Mouse (Mus musculus) MEL (cell line): ENCODE data around the gene Skap2. TPM values are rescaled to one million over a fixed set of nuclear protein-coding genes. Genes with fewer than 3 reads are reported as not detected.

Source experiments
- DNase-seq: peaks from one replicate; pipeline ENCODE4 v3.0.0; 2011; ENCODE audit warnings: low read depth, low spot score
- H3K27ac ChIP-seq: 2 replicates; pipeline ENCODE4 v1.5.1; 2012; ENCODE audit warnings: low read depth, mild to moderate bottlenecking, control low read depth, low read length, moderate library complexity; ENCODE audit not compliant: control insufficient read depth
- H3K27me3 ChIP-seq, 2 experiments: fragments of 150-350 bp in 1 of 2; sonication (generic) in 1 of 2; 2 replicates each; pipeline ENCODE4 v1.6.1; 2012; ENCODE audit warnings: low read length in 2 of 2, mild to moderate bottlenecking in 2 of 2, improper control_type of control experiment in 1 of 2, moderate library complexity in 1 of 2; ENCODE audit not compliant: insufficient read depth in 2 of 2, control insufficient read depth in 1 of 2
- H3K36me3 ChIP-seq, 2 experiments: 2 replicates each; pipeline ENCODE4 v1.6.1; 2012 to 2014; ENCODE audit warnings: low read length in 2 of 2, improper control_type of control experiment in 1 of 2, inconsistent platforms in 1 of 2, mild to moderate bottlenecking in 1 of 2; ENCODE audit not compliant: insufficient read depth in 2 of 2, control insufficient read depth in 1 of 2
- H3K4me1 ChIP-seq, 2 experiments: fragments of 150-350 bp in 1 of 2; sonication (generic) in 1 of 2; 2 replicates each; pipeline ENCODE4 v1.6.1; 2012; ENCODE audit warnings: low read length in 2 of 2, improper control_type of control experiment in 1 of 2, mild to moderate bottlenecking in 1 of 2; ENCODE audit not compliant: insufficient read depth in 2 of 2, control insufficient read depth in 1 of 2
- H3K4me3 ChIP-seq, 2 experiments: fragments of 150-350 bp in 1 of 2; sonication (generic) in 1 of 2; 2 replicates each; pipeline ENCODE4 v1.5.1; 2012; ENCODE audit warnings: low read depth in 2 of 2, low read length in 2 of 2, mild to moderate bottlenecking in 2 of 2, moderate library complexity in 2 of 2, control low read depth in 1 of 2, improper control_type of control experiment in 1 of 2; ENCODE audit not compliant: control insufficient read depth in 1 of 2, insufficient read depth in 1 of 2
- H3K79me2 ChIP-seq: 2 replicates; pipeline ENCODE4 v1.6.1; 2012; ENCODE audit warnings: mild to moderate bottlenecking, low read length, moderate library complexity; ENCODE audit not compliant: control insufficient read depth, poor library complexity, insufficient read depth
- H3K9ac ChIP-seq: 2 replicates; pipeline ENCODE4 v1.6.1; 2012; ENCODE audit warnings: low read depth, mild to moderate bottlenecking, control low read depth, low read length, moderate library complexity; ENCODE audit not compliant: control insufficient read depth, poor library complexity, severe bottlenecking
- H3K9me3 ChIP-seq: fragments of 150-350 bp; sonication (generic); replicated peaks from 2 replicates; pipeline ENCODE4 v1.6.1; 2012; ENCODE audit warnings: mild to moderate bottlenecking, low read length, improper control_type of control experiment, moderate library complexity; ENCODE audit not compliant: insufficient read depth
- CHD2 ChIP-seq: IDR thresholded peaks from 2 replicates; pipeline ENCODE4 v1.6.1; 2011; ENCODE audit warnings: low read length, improper control_type of control experiment
- ELF1 ChIP-seq: IDR thresholded peaks from 2 replicates; pipeline ENCODE4 v1.6.1; 2014; ENCODE audit warnings: low read depth, mild to moderate bottlenecking, inconsistent platforms, low read length, improper control_type of control experiment, moderate library complexity
- GABPA ChIP-seq: IDR thresholded peaks from 2 replicates; pipeline ENCODE4 v1.6.1; 2012; ENCODE audit warnings: low read depth, mild to moderate bottlenecking, inconsistent platforms, low read length, improper control_type of control experiment, moderate library complexity
- GATA1 ChIP-seq: IDR thresholded peaks from 2 replicates; pipeline ENCODE4 v1.6.1; 2011; ENCODE audit warnings: low read depth, low read length, improper control_type of control experiment
- HCFC1 ChIP-seq: IDR thresholded peaks from 2 replicates; pipeline ENCODE4 v1.6.1; 2012; ENCODE audit warnings: low read depth, mild to moderate bottlenecking, inconsistent platforms, low read length, improper control_type of control experiment, moderate library complexity
- KAT2A ChIP-seq: conservative IDR thresholded peaks from 2 replicates; pipeline ENCODE4 v1.6.1; 2012; ENCODE audit warnings: low read depth, low read length, improper control_type of control experiment, inconsistent platforms
- MAFK ChIP-seq: IDR thresholded peaks from 2 replicates; pipeline ENCODE4 v1.6.1; 2011; ENCODE audit warnings: low read depth, mild to moderate bottlenecking, low read length, improper control_type of control experiment, borderline replicate concordance
- MAX ChIP-seq: IDR thresholded peaks from 2 replicates; pipeline ENCODE4 v1.6.1; 2011; ENCODE audit warnings: low read length, improper control_type of control experiment
- MXI1 ChIP-seq: IDR thresholded peaks from 2 replicates; pipeline ENCODE4 v1.6.1; 2011; ENCODE audit warnings: mild to moderate bottlenecking, low read depth, low read length, improper control_type of control experiment
- MYB ChIP-seq: IDR thresholded peaks from 2 replicates; pipeline ENCODE4 v1.6.1; 2011; ENCODE audit warnings: mild to moderate bottlenecking, low read depth, low read length, improper control_type of control experiment
- MYC ChIP-seq: IDR thresholded peaks from 2 replicates; pipeline ENCODE4 v1.6.1; 2011; ENCODE audit warnings: low read depth, mild to moderate bottlenecking, low read length, improper control_type of control experiment, moderate library complexity
- POLR2AphosphoS5 ChIP-seq: IDR thresholded peaks from 2 replicates; pipeline ENCODE4 v1.6.1; 2012; ENCODE audit warnings: low read depth, borderline replicate concordance, mild to moderate bottlenecking, inconsistent platforms, low read length, moderate library complexity, mixed read lengths
- TAL1 ChIP-seq: IDR thresholded peaks from 2 replicates; pipeline ENCODE4 v1.6.1; 2012; ENCODE audit warnings: mild to moderate bottlenecking, inconsistent platforms, low read length, moderate library complexity, mixed read lengths
- TBP ChIP-seq: IDR thresholded peaks from 2 replicates; pipeline ENCODE4 v1.8.0; 2011; ENCODE audit warnings: low read depth, low read length, improper control_type of control experiment
- UBTF ChIP-seq: IDR thresholded peaks from 2 replicates; pipeline ENCODE4 v1.6.1; 2012; ENCODE audit warnings: low read depth, mild to moderate bottlenecking, inconsistent platforms, low read length, improper control_type of control experiment, moderate library complexity, borderline replicate concordance; ENCODE audit not compliant: insufficient read depth
- USF1 ChIP-seq: IDR thresholded peaks from 2 replicates; pipeline ENCODE4 v1.6.1; 2014; ENCODE audit warnings: low read depth, mild to moderate bottlenecking, inconsistent platforms, low read length, improper control_type of control experiment, moderate library complexity
- ZKSCAN1 ChIP-seq: IDR thresholded peaks from 2 replicates; pipeline ENCODE4 v1.6.1; 2012; ENCODE audit warnings: low read depth, mild to moderate bottlenecking, inconsistent platforms, low read length, improper control_type of control experiment, moderate library complexity
- ZNF384 ChIP-seq: IDR thresholded peaks from 2 replicates; pipeline ENCODE4 v1.6.1; 2012; ENCODE audit warnings: low read depth, mild to moderate bottlenecking, inconsistent platforms, low read length, improper control_type of control experiment
- polyA plus RNA-seq, 2 experiments: library from polyadenylated mRNA; stranded (reverse) in 1 of 2; unstranded in 1 of 2; fragments of >175 nt in 1 of 2; fragments of >200 nt in 1 of 2; gene quantifications; 2 replicates each; pipeline versions ENCODE4 v1.2.1 to v1.2.4; 2012; ENCODE audit warnings: low replicate concordance in 2 of 2, low read depth in 1 of 2; ENCODE audit not compliant: insufficient read length in 2 of 2, insufficient read depth in 1 of 2, missing spikeins in 1 of 2
- total RNA-seq: library from RNA; depleted of rRNA; stranded (reverse); fragments of 300-350 nt; gene quantifications from 2 replicates; pipeline ENCODE4 v1.2.3, GENCODE M21; 2012

Skap2 gene
- total and polyA plus RNA-seq, 3 experiments, result 17.8 to 31.3 TPM; not detected in 1

DNA sequence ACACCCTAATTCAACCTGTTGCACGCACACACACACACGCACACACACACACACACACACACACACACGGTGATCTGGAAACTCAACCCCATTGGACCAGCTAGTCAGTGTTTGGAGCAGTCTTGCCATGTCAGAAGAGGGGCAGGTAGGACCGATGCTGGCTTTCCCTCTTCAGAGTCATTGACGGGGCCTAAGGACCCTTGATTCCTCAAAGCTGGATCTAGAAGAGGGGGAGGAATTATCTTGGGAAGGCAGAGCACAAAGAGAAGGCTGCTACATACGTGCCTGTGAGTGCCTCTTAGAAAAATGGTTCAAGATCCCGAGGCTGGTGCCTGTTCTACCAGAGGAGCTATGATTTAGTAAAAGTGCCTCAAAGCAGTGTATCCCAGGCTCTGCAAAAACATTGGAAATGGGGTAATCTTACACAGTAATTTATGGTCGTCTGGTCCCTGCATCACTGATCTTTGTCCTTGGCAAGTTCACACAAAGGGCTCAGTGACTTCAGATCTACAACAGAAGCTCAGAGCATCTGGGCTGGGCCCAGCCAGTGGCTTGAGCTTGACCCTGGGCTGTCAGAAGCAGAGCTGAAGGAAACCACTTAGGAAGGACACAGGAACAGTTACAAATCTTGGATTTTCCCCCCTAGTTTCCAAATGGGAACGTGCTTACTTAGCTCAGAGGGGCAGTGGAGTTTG is 188.1 kb downstream of the Skap2 start:
- no peak for DNase-seq
- Histone ChIP-seq H3K9me3 (no peaks in the 10 kb centered on the region), H3K27me3 (no peaks in the 10 kb centered on the region), H3K36me3 (no peaks in the 10 kb centered on the region), H3K4me1 (no peaks in the 10 kb centered on the region), H3K4me3 (no peak overlapping the region), H3K27ac (no peak overlapping the region), H3K79me2 (no peaks in the 10 kb centered on the region), H3K9ac (no peak overlapping the region)
- TF ChIP-seq GABPA, result no peak
- no peak for TF ChIP-seq USF1
- no peak for TF ChIP-seq MYC
- TF ChIP-seq KAT2A, result no peak
- no peak for TF ChIP-seq MAFK
- no peak for TF ChIP-seq POLR2AphosphoS5
- no peak for TF ChIP-seq MXI1
- TF ChIP-seq ZKSCAN1, result no peak
- TF ChIP-seq ELF1, result no peak

DNA sequence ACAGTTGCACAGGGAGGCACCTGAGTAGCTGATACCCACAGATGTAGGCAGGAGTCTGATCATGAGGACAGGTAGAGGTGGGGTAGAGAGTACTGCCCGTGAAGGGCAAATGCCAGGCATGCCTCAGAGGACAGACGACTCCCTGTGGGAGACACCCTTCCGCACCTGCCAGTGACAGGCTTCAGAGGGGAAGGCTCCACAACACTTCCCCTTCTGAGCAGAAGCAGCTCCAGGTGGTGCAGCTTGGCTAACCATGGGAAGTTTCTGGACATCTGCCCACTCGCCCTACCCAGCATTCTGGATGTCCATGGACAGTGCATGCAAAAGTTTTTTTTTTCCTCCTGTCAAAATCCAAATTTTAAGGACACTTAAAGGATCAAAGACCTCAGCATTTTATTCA is 190.3 kb downstream of the Skap2 start:
- H3K27ac ChIP-seq, result no peak overlapping the region
- DNase-seq, result no peak
- H3K36me3 ChIP-seq, result no peaks in the 10 kb centered on the region
- no peaks in the 10 kb centered on the region for H3K79me2 ChIP-seq
- no peak for TF ChIP-seq GABPA
- no peak for TF ChIP-seq ZKSCAN1
- TF ChIP-seq MYB, result no peak
- no peak for TF ChIP-seq TBP
- no peak for TF ChIP-seq HCFC1
- no peak for TF ChIP-seq CHD2
- no peak for TF ChIP-seq TAL1
- no peak for TF ChIP-seq GATA1
- TF ChIP-seq ZNF384, result no peak
- no peak for TF ChIP-seq MAFK
- no peak for TF ChIP-seq UBTF
- TF ChIP-seq MAX, result no peak
- no peak overlapping the region for H3K4me3 ChIP-seq
- no peaks in the 10 kb centered on the region for H3K4me1 ChIP-seq
- H3K27me3 ChIP-seq, result no peaks in the 10 kb centered on the region
- H3K9me3 ChIP-seq, result no peaks in the 10 kb centered on the region
- H3K9ac ChIP-seq, result no peak overlapping the region
